8 mouse cellular contexts compared by ENCODE assay signal in the genomic region with DNA sequence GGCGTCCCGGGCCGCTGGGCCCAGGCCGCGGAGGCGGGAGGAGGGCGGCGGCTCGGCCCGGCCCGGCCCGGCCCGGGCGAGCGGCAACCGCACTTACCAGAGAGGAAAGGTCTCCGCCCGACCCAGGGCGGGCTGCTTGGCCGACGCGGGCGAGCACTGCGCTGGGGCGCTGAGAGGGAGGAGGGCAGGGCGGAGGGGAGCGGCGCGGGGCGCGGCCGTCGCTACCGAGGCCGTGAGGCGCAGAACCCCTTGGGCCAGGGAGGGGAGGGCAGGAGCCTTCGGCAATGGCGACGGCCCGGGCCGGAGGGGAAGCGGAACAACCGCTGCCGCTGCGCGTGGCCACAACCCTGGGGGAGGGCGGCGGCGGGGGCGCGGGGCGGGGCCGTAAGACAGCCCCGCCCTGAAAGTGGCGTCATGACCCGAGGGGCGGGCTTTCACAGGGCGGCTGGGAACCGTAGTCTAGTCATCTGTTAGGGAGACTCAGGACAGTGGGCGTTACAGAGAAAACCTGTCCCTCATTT. TPM values are rescaled to one million over a fixed set of nuclear protein-coding genes. Genes with fewer than 3 reads are reported as not detected.
DNase-seq lines count a peak whose midpoint lies in the region; ATAC-seq and TF ChIP-seq lines count a peak whose summit lies in the region.

Gene Pak2, minus strand, starts transcription at position 352 of the 521 bp plus-strand sequence.

- H3K27me3 ChIP-seq in heart, embryonic 14.5 days (ENCODE audit: control insufficient read depth, insufficient read depth, low read length) = no peaks in the 10 kb centered on the region
- no peaks in the 10 kb centered on the region for H3K27me3 ChIP-seq in liver, embryonic 14.5 days (ENCODE audit: control insufficient read depth, insufficient read depth, low read length)
- H3K27me3 ChIP-seq in neural tube, embryonic 11.5 days (ENCODE audit: control insufficient read depth, insufficient read depth, low read length) = no peaks in the 10 kb centered on the region
- H3K27me3 ChIP-seq in stomach, postnatal 0 days (ENCODE audit: control insufficient read depth, insufficient read depth, low read length) = no peaks in the 10 kb centered on the region

- TF ChIP-seq EP300 in liver, embryonic 14.5 days (IDR thresholded peaks at IDR 0.05; ENCODE audit: low read depth) = no peak
- no peak for TF ChIP-seq EP300 in stomach, postnatal 0 days (optimal IDR thresholded peaks at IDR 0.05)

- H3K9ac ChIP-seq in heart, embryonic 14.5 days (ENCODE audit: low read length) = peak within 1 kb of the TSS; percentile 99
- peak within 1 kb of the TSS; percentile 95 for H3K9ac ChIP-seq in liver, embryonic 14.5 days (replicated peaks)
- peak within 1 kb of the TSS; percentile 93 for H3K9ac ChIP-seq in neural tube, embryonic 11.5 days (ENCODE audit: low read length)
- H3K9ac ChIP-seq in stomach, postnatal 0 days (ENCODE audit: low read length) = peak within 1 kb of the TSS; percentile 99

- peaks cover 13% of the 10 kb centered on the region for H3K4me1 ChIP-seq in brown adipose tissue, adult 24 weeks (ENCODE audit: control insufficient read depth, insufficient read depth, insufficient read length, low read length)
- H3K4me1 ChIP-seq in heart, embryonic 14.5 days (ENCODE audit: control insufficient read depth in 2 of 2, insufficient read depth in 2 of 2, low read length in 2 of 2) = peaks cover 0 to 19% of the 10 kb centered on the region in 2 experiments; a peak in 3 of 4 replicates
- peaks cover 9 to 11% of the 10 kb centered on the region in 2 experiments for H3K4me1 ChIP-seq in liver, embryonic 14.5 days (replicated peaks; ENCODE audit: control insufficient read depth in 2 of 2, insufficient read depth in 2 of 2, low read length in 1 of 2)
- peaks cover 9% of the 10 kb centered on the region for H3K4me1 ChIP-seq in neural tube, embryonic 11.5 days (ENCODE audit: control insufficient read depth, insufficient read depth, low read length)
- no peaks in the 10 kb centered on the region for H3K4me1 ChIP-seq in stomach, postnatal 0 days (replicated peaks; ENCODE audit: control insufficient read depth, insufficient read depth)

- DNase-seq in CD4-positive, CD25-positive, alpha-beta regulatory T cell, adult 2 months (ENCODE audit: low read depth, low spot score) = peak; percentile 90
- DNase-seq in fibroblast of lung, adult 2 months (ENCODE audit: low read depth) = peak; percentile 40
- peak; percentile 88 to 95 for DNase-seq in kidney, postnatal 25 days
- peak; percentile 78 to 81 (median 79) for DNase-seq in liver, embryonic 14.5 days (ENCODE audit: low read depth in 3 of 3, low spot score in 3 of 3)
- DNase-seq in neural tube, embryonic 11.5 days (ENCODE audit: low spot score) = peak; percentile 92
- peak; percentile 94 for DNase-seq in stomach, postnatal 0 days (ENCODE audit: low spot score)

- no peak for TF ChIP-seq CTCF in liver, embryonic 14.5 days (IDR thresholded peaks at IDR 0.05; ENCODE audit: low read depth)
- TF ChIP-seq CTCF in stomach, postnatal 0 days (IDR thresholded peaks at IDR 0.05; ENCODE audit: low read depth) = no peak

- peak within 1 kb of the TSS; percentile 60 for H3K4me2 ChIP-seq in heart, embryonic 14.5 days (ENCODE audit: low read length)
- peak within 1 kb of the TSS; percentile 65 for H3K4me2 ChIP-seq in liver, embryonic 14.5 days (ENCODE audit: low read depth)
- H3K4me2 ChIP-seq in neural tube, embryonic 11.5 days (ENCODE audit: low read depth) = peak within 1 kb of the TSS; percentile 59
- peak within 1 kb of the TSS; percentile 58 for H3K4me2 ChIP-seq in stomach, postnatal 0 days (replicated peaks; ENCODE audit: low read depth)

- WGBS in heart, embryonic 14.5 days = under 1% methylated on average over 56 of the region's 60 CpGs
- WGBS in liver, embryonic 14.5 days (ENCODE audit: insufficient replicate concordance) = under 1% methylated on average over 59 of the region's 60 CpGs
- WGBS in neural tube, embryonic 11.5 days = under 1% methylated on average over 52 of the region's 60 CpGs
- WGBS in stomach, postnatal 0 days = under 1% methylated on average over 19 of the region's 60 CpGs

- peak within 1 kb of the TSS; percentile 95 for H3K4me3 ChIP-seq in brown adipose tissue, adult 24 weeks (ENCODE audit: insufficient read depth, low read depth, low read length)
- peak within 1 kb of the TSS; percentile 97 to 98 for H3K4me3 ChIP-seq in heart, embryonic 14.5 days (ENCODE audit: control insufficient read depth in 1 of 2, insufficient read depth in 1 of 2, low read depth in 1 of 2, low read length in 2 of 2)
- H3K4me3 ChIP-seq in liver, embryonic 14.5 days (ENCODE audit: insufficient read depth in 1 of 2, low read depth in 2 of 2, low read length in 2 of 2) = peak within 1 kb of the TSS; percentile 93 to 97
- peak within 1 kb of the TSS; percentile 80 for H3K4me3 ChIP-seq in neural tube, embryonic 11.5 days (ENCODE audit: low read depth, low read length)
- peak within 1 kb of the TSS; percentile 94 for H3K4me3 ChIP-seq in stomach, postnatal 0 days (ENCODE audit: low read depth, low read length)

- no peaks in the 10 kb centered on the region for H3K9me3 ChIP-seq in heart, embryonic 14.5 days (ENCODE audit: control insufficient read depth, low read length)
- no peaks in the 10 kb centered on the region for H3K9me3 ChIP-seq in liver, embryonic 14.5 days (ENCODE audit: control insufficient read depth, low read length)
- H3K9me3 ChIP-seq in neural tube, embryonic 11.5 days (ENCODE audit: control insufficient read depth, low read length) = no peaks in the 10 kb centered on the region
- H3K9me3 ChIP-seq in stomach, postnatal 0 days (ENCODE audit: control insufficient read depth, low read length) = no peaks in the 10 kb centered on the region

- H3K36me3 ChIP-seq in heart, embryonic 14.5 days (ENCODE audit: control insufficient read depth, insufficient read depth, low read length) = peaks cover 14% of the 10 kb centered on the region
- no peaks in the 10 kb centered on the region for H3K36me3 ChIP-seq in liver, embryonic 14.5 days (replicated peaks; ENCODE audit: control insufficient read depth, insufficient read depth, low read depth)
- H3K36me3 ChIP-seq in neural tube, embryonic 11.5 days (ENCODE audit: control insufficient read depth, insufficient read depth, low read length) = no peaks in the 10 kb centered on the region
- no peaks in the 10 kb centered on the region for H3K36me3 ChIP-seq in stomach, postnatal 0 days (ENCODE audit: control insufficient read depth, insufficient read depth, low read length)

- H3K27ac ChIP-seq in brown adipose tissue, adult 24 weeks (replicated peaks; ENCODE audit: low read depth, low read length) = peak within 1 kb of the TSS; percentile 88
- H3K27ac ChIP-seq in heart, embryonic 14.5 days (replicated peaks in 1 of 2; ENCODE audit: control insufficient read depth in 1 of 2, insufficient read depth in 1 of 2, low read depth in 2 of 2, low read length in 2 of 2) = peak within 1 kb of the TSS; percentile 95 to 98
- peak within 1 kb of the TSS; percentile 94 for H3K27ac ChIP-seq in liver, embryonic 14.5 days
- H3K27ac ChIP-seq in neural tube, embryonic 11.5 days (ENCODE audit: low read depth, low read length) = peak within 1 kb of the TSS; percentile 93
- H3K27ac ChIP-seq in stomach, postnatal 0 days (replicated peaks) = peak within 1 kb of the TSS; percentile 99

- ATAC-seq in heart, embryonic 14.5 days (ENCODE audit: insufficient number of reproducible peaks, insufficient read depth, low FRiP score, low read depth) = peak; percentile 94
- peak; percentile 96 for ATAC-seq in liver, embryonic 14.5 days (ENCODE audit: insufficient read depth)
- peak; percentile 97 for ATAC-seq in neural tube, embryonic 11.5 days (ENCODE audit: insufficient read depth, low FRiP score, low TSS enrichment)
- peak; percentile 97 for ATAC-seq in stomach, postnatal 0 days (ENCODE audit: low FRiP score, low TSS enrichment)

RNA-seq across cellular contexts. Expression of gene Pak2, which starts in this region (rescaled TPM):
- 23.1 and 24.3 TPM in 2 replicates for polyA plus RNA-seq in brown adipose tissue, adult 24 weeks (2012; ENCODE audit: insufficient read depth, insufficient read length, missing spikeins)
- 23.5 and 26.2 TPM in 2 replicates for polyA plus RNA-seq in heart, embryonic 14.5 days (2014; fragmentation: Nextera tagmentation; extraction: Ambion mirVana)
- polyA plus RNA-seq in liver, embryonic 14.5 days (2012; rRNA removed) = 4.8 and 6.7 TPM in 2 replicates
- polyA plus RNA-seq in liver, embryonic 14.5 days (2014; fragmentation: Nextera tagmentation; extraction: Ambion mirVana) = 9.1 and 9.5 TPM in 2 replicates
- polyA plus RNA-seq in neural tube, embryonic 11.5 days (2014; fragmentation: Nextera tagmentation; extraction: Ambion mirVana) = 48.4 and 50.7 TPM in 2 replicates
- 22.2 and 23.6 TPM in 2 replicates for polyA plus RNA-seq in stomach, postnatal 0 days (2015; fragmentation: Nextera tagmentation; extraction: Ambion mirVana)

Comparison
In these comparisons a context has a peak if more than half of its experiments do, and no peak if none do; other contexts are left out.
1. Peak in every context shown above with its lines: DNase-seq, ATAC-seq, H3K4me3 ChIP-seq and H3K27ac ChIP-seq.
2. DNase-seq: peak in every context shown above with its lines; median percentile 94 in stomach, postnatal 0 days; 92 in neural tube, embryonic 11.5 days; 92 in kidney, postnatal 25 days; 90 in CD4-positive, CD25-positive, alpha-beta regulatory T cell, adult 2 months; 79 in liver, embryonic 14.5 days; 40 in fibroblast of lung, adult 2 months.